Mouse (Mus musculus) gonadal fat pad, adult 2 months (tissue): ENCODE data around the gene Kat7. TPM values are rescaled to one million over a fixed set of nuclear protein-coding genes. Genes with fewer than 3 reads are reported as not detected.

Experiments
- DNase-seq: peaks from one replicate; pipeline ENCODE4 v3.0.0-alpha.2; 2012; ENCODE audit warnings: low read depth
- polyA plus RNA-seq: library from polyadenylated mRNA; depleted of rRNA; stranded (reverse); fragments of >200 nt; gene quantifications from 2 replicates; pipeline ENCODE4 v1.2.3, GENCODE M21; 2012; rRNA removed

The Kat7 gene
- polyA plus RNA-seq, 1 experiment, result 33.8 TPM

DNA sequence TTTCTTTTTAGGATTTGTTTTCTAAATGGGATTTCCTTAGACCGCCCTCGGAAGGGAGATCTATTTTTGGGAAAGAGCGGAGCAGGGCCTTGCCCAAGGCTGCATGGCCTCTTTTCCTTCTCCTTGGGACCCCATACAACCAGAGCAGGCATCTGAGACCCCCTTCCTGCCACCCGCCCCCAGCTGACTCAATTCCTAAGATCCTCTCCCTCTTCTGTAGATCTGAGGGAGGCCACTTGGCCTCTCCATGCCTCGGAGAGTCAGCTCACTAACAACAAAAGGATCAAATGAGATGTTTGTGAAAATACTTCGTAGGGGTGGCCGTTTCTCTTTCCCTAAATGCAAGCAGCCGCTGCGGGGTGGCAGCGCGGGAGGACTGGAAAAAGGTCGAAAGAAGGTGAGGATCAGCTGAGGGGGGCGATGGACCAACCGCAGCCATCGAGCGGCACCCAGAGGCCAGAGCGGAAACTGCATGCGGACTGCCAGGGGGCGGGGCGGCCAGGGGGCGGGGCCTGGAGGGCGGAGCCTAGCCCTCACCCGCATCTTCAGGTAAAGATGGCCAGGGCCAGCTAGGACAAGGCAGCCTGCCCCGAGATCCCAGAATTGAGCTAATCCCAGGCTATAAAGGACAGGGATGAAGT, 78.2 kb downstream of the Kat7 start:
- DNase-seq, result no peak

DNA sequence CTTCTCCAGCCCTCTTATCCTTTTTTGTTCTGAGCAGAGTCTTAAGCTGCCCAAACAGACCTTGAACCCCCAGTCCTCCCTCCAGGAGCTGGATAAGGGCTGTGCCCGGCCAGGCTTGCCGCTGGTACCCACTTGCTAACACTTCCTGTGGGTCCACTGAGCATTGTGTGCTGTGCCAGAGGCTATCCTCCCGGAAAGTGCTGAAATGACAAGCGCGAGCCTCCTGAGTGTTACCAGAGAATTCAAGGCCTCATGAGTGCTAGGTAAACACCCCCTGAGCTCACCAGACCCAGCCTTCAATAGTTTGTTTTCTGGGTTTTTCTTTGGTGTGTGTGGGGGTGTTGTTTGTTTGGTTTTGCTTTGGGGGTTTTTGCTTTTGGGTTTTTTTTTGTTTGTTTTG, 82.6 kb downstream of the Kat7 start:
- DNase-seq, result no peak

DNA sequence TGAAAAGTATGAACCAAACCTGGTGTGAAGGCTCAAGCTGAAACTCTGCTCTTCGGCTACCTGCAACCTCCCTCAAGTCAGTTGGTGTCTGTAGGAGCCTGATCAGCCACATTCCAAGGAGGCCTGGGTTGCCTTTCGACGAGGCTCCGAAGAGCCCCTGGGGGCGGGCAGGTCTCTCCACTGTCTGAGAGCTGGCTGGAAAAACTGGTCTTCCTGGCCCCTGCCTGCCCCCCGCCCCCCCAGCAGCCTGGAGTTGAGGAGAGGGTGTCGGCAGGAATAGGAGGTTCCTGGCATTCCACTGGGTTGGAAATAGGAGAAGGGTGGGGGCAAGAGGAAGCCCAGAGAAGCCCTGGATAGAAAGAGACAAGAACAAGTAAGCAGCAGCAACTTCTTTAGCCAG, 84.6 kb downstream of the Kat7 start:
- no peak for DNase-seq

Other genes with a start within 250 kb of the Kat7 start
- gene Itga3, start 233.4 kb downstream of the Kat7 start, polyA plus RNA-seq, result 38.2 and 41.1 TPM in 2 replicates
- 0.07 and 0.29 TPM in 2 replicates for gene Dlx3, start 190.1 kb downstream of the Kat7 start, polyA plus RNA-seq
- gene Dlx4, start 164.0 kb downstream of the Kat7 start, polyA plus RNA-seq, result 0.16 and 0.32 TPM in 2 replicates
- gene Tac4, start 48.7 kb downstream of the Kat7 start, polyA plus RNA-seq, result 0.09 TPM in 1 of 2 replicates, not detected in the other
- gene Fam117a, start 26.8 kb upstream of the Kat7 start, polyA plus RNA-seq, result 28.6 and 32.8 TPM in 2 replicates
- gene Slc35b1, start 74.4 kb upstream of the Kat7 start, polyA plus RNA-seq, result 157 TPM in 2 replicates
- gene Spop, start 103.8 kb upstream of the Kat7 start, polyA plus RNA-seq, result 38.5 and 70.1 TPM in 2 replicates
- gene Nxph3, start 204.3 kb upstream of the Kat7 start, polyA plus RNA-seq, result 1.6 TPM in 2 replicates